Comparison of ENCODE assay signal across 9 mouse cellular contexts in genomic region chr17:80887749-80888119, GRCm38 (mm10). TPM values are rescaled to one million over a fixed set of nuclear protein-coding genes. Genes with fewer than 3 reads are reported as not detected.
DNase-seq lines count a peak whose midpoint lies in the region; ATAC-seq and TF ChIP-seq lines count a peak whose summit lies in the region.
"Had no signal": no experiment of that assay in that cellular context is flagged by ENCODE, and none has a peak within 500 bp of the region (broad histone marks: within the 10 kb centered on the region; RNA-seq: fewer than 3 reads in every experiment).

No protein-coding gene starts in this region.

- no peaks in the 10 kb centered on the region for H3K27me3 ChIP-seq in neural tube, embryonic 11.5 days (ENCODE audit: control insufficient read depth, insufficient read depth, low read length)
- no peaks in the 10 kb centered on the region for H3K27me3 ChIP-seq in heart, embryonic 12.5 days (replicated peaks)
- no peaks in the 10 kb centered on the region for H3K27me3 ChIP-seq in limb, embryonic 14.5 days (ENCODE audit: control insufficient read depth, insufficient read depth, low read length)

- no peaks in the 10 kb centered on the region for H3K9me3 ChIP-seq in neural tube, embryonic 11.5 days (ENCODE audit: control insufficient read depth, low read length)
- H3K9me3 ChIP-seq in heart, embryonic 12.5 days (replicated peaks) = no peaks in the 10 kb centered on the region
- H3K9me3 ChIP-seq in limb, embryonic 14.5 days (ENCODE audit: control insufficient read depth, low read length) = no peaks in the 10 kb centered on the region

- H3K27ac ChIP-seq in neural tube, embryonic 11.5 days (ENCODE audit: low read depth, low read length) = peak overlapping the region; percentile 61; the same call in 1 of the 2 replicates
- peak overlapping the region; percentile 79 for H3K27ac ChIP-seq in heart, embryonic 12.5 days (ENCODE audit: poor library complexity, severe bottlenecking)
- peak overlapping the region; percentile 75 for H3K27ac ChIP-seq in limb, embryonic 14.5 days (replicated peaks; ENCODE audit: low read depth, low read length)

- peaks cover 6% of the 10 kb centered on the region; the same call in 1 of the 2 replicates for H3K4me1 ChIP-seq in neural tube, embryonic 11.5 days (ENCODE audit: control insufficient read depth, insufficient read depth, low read length)
- H3K4me1 ChIP-seq in heart, embryonic 12.5 days (replicated peaks) = peaks cover 44% of the 10 kb centered on the region
- peaks cover 38% of the 10 kb centered on the region for H3K4me1 ChIP-seq in limb, embryonic 14.5 days (ENCODE audit: control insufficient read depth, insufficient read depth, low read length)

- H3K36me3 ChIP-seq in neural tube, embryonic 11.5 days (ENCODE audit: control insufficient read depth, insufficient read depth, low read length) = no peaks in the 10 kb centered on the region
- H3K36me3 ChIP-seq in heart, embryonic 12.5 days = no peaks in the 10 kb centered on the region
- H3K36me3 ChIP-seq in limb, embryonic 14.5 days (ENCODE audit: control insufficient read depth, insufficient read depth, low read length) = no peaks in the 10 kb centered on the region

- H3K4me2 ChIP-seq in neural tube, embryonic 11.5 days (ENCODE audit: low read depth) = peak overlapping the region; percentile 12; the same call in 1 of the 2 replicates
- peak overlapping the region; percentile 40 for H3K4me2 ChIP-seq in heart, embryonic 12.5 days
- H3K4me2 ChIP-seq in limb, embryonic 14.5 days (replicated peaks; ENCODE audit: low read depth, low read length, severe bottlenecking) = peak overlapping the region; percentile 40

- H3K4me3 ChIP-seq in neural tube, embryonic 11.5 days (ENCODE audit: low read depth, low read length) = no peak overlapping the region
- no peak overlapping the region for H3K4me3 ChIP-seq in heart, embryonic 12.5 days
- no peak overlapping the region for H3K4me3 ChIP-seq in limb, embryonic 14.5 days (replicated peaks; ENCODE audit: low read length)

- WGBS in neural tube, embryonic 11.5 days = 23% methylated on average over 8 of the region's 8 CpGs
- 31% methylated on average over 8 of the region's 8 CpGs for WGBS in heart, embryonic 12.5 days
- 4% methylated on average over 8 of the region's 8 CpGs for WGBS in limb, embryonic 14.5 days

- H3K9ac ChIP-seq in neural tube, embryonic 11.5 days (ENCODE audit: low read length) = no peak overlapping the region
- H3K9ac ChIP-seq in heart, embryonic 12.5 days = no peak overlapping the region; the same call in 1 of the 2 replicates
- H3K9ac ChIP-seq in limb, embryonic 14.5 days (ENCODE audit: low read depth, low read length, severe bottlenecking) = 0 out of 2 replicates have a peak overlapping the region, but pooled peaks have one; percentile 28

- TF ChIP-seq POLR2A in limb, embryonic 14.5 days (IDR thresholded peaks at IDR 0.05; ENCODE audit: borderline replicate concordance, extremely low read depth, insufficient read depth, insufficient read length) = no peak

- 0 out of 2 replicates have a peak, but pooled peaks have one; percentile 13 for ATAC-seq in neural tube, embryonic 11.5 days (ENCODE audit: insufficient read depth, low FRiP score, low TSS enrichment)
- ATAC-seq in heart, embryonic 12.5 days (ENCODE audit: insufficient number of reproducible peaks, low FRiP score) = no peak
- ATAC-seq in limb, embryonic 14.5 days (ENCODE audit: low FRiP score, low read depth) = peak; percentile 60

- DNase-seq in neural tube, embryonic 11.5 days (ENCODE audit: low spot score) = no peak
- DNase-seq in neural tube, embryonic 10.5 days (ENCODE audit: extremely low spot score, low spot score) = no peak
- DNase-seq in limb, embryonic 14.5 days (ENCODE audit: low spot score) = no peak
- no peak for DNase-seq in spleen, postnatal 4 days (ENCODE audit: low spot score in 2 of 2)
- no peak for DNase-seq in cerebellum, adult 8-10 months
- DNase-seq in adrenal gland, postnatal 10 days = no peak
- DNase-seq in layer of hippocampus, adult 9-11 months = no peak
- DNase-seq: thymus, adult 2 months had no signal

RNA-seq across cellular contexts. Expression of gene Tmem178, which starts 56.7 kb away (rescaled TPM):
- 16.4 and 19.2 TPM in 2 replicates for polyA plus RNA-seq in neural tube, embryonic 11.5 days (2014; fragmentation: Nextera tagmentation; extraction: Ambion mirVana)
- polyA plus RNA-seq in heart, embryonic 12.5 days (2016; fragmentation: Nextera tagmentation; extraction: Ambion mirVana) = 8.5 and 8.7 TPM in 2 replicates
- polyA plus RNA-seq in limb, embryonic 14.5 days (2012; rRNA removed) = 8.1 and 10.2 TPM in 2 replicates
- polyA plus RNA-seq in limb, embryonic 14.5 days (2014; fragmentation: Nextera tagmentation; extraction: Ambion mirVana) = 8.9 and 12.0 TPM in 2 replicates
- 1 to 10 TPM; 4.4 to 4.9 TPM for total RNA-seq in adrenal gland, postnatal 10 days (2021)
